Mouse (Mus musculus) T-helper 1 cell (primary cell): Measurements from ENCODE around the gene Dnajb3.

Source experiments
- in situ Hi-C: fragments of 300-600 bp; cut with MboI, MseI; formaldehyde crosslinking; loops from one replicate; pipeline ENCODE4 v1.15.1; 2025; ENCODE audit warnings: high pct_unique_total_duplicates

Dnajb3 gene

DNA sequence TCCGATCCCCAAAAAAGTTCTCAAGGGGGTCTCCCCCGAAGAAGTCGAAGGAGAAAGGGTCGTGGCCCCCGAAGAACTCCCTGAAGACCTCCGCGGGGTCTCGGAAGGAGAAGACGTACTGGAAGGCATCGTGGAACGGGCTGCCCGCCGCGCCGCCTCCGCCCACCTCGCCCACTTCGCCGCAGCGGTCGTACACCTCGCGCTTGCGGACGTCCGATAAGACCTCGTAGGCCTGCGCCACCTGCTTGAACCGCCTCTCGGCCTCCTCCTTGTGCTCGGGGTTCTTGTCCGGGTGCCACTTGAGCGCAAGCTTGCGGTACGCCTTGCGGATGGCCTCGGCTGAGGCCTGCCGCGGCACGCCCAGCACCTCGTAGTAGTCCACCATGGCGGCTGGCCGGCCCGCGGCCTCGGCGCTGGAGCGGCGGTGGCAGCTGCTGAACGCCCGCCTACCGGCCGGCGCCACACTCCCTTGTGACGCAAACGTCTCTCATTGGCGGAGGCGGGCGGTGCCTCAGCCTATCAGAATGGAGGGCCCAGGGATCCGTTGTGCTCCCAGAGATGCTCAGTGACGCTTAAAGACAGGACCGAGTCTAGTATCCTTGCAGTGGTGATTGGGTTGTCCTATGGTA, at the start of gene Dnajb3:
TSS of gene Dnajb3 (minus strand) at position 489 of the 629 bp plus-strand sequence.
- in situ Hi-C loops = loop anchor here (5.0 kb wide), 1 partner anchor 378 kb away; no protein-coding TSS in a partner anchor

DNA sequence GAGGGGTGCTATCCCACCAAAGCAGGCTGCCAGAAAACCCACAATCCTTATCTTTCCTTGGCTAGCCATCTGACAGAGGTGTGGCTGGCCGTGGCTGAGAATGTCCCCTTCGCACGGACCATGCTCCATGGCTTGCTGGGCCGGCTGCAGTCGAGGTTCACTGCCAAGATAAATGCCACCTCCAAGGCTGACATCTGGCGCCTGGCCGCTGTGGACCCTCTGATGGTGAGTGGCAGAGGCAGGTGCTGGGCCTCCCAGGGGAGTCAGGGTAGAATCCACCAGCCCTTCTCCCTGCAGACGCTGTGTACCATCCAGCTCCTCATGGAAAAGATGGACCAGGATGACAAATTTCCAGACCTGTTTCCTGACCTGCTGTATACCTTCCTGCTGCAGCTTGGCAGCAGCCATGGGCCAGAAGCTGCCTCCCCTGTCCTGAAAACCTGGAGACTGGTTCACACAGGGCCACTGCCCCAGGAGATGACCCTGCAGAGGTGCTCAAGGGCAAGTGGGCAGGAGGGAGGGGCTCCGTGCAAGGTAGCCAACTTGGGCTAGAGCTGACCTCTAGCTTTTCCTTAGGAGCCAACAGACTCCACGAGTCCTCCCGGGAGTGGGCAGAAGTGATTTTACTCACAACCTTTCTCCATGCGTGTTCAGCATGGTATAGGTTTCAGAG, 49.3 kb upstream of the Dnajb3 start:
- in situ Hi-C loops = no loop called here

DNA sequence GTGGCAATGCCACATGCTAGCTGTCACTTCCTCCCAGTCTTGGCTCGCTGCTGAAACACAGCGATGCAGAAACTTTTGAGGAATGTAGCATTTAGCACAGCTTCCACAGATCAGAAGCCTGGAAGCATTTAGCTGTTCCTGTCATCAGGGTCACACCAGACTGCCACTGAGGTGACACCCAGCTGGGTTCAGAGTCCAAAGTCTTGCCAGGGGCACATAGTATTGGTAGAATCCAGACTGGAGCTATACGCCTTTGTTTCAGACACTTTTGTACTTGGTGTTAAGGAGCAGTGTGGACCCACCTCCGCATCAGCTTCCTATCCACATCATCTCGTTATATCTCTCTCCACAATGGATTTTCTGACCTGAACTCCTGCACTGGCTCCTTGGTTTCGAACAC, 48.0 kb upstream of the Dnajb3 start:
- in situ Hi-C loops = no loop called here

DNA sequence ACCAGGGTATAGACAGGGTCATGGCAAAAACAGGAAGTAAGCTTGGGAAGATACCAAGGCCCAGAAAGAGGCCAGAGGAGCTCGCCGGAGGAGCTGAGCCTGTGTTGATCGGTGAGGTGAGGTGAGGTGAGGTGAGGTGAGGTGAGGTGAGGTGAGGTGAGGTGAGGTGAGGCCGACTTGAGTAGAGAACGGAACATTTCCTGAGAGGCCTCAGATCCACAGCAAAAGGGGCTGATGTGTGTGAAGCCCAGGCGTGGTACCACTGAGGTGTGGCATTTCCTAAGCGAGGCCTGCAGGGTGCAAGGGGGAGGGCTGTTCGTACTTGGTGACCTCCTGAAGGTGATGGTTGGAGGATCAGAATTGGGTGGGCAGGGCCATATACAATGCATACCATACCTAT, 47.5 kb upstream of the Dnajb3 start:
- in situ Hi-C loops = no loop called here

DNA sequence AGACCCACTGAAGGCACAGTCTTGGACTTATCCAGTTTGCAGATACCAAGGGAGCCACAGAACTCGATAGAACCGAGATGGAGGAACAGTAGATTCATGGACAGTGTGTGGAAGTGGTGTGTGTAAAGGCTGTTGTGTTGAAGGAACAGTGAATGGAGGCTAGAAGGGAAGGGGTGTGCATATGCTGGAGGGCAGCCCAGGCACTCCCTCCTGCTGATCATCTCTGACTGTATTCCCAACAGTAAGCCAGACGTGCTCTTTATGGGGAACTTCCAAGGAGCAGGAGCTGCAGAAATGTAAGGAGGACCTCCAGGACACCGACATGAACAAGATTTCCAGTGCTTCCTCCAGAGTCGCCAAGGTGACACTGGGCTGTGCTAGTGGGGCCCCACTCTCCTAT, 44.4 kb upstream of the Dnajb3 start:
- in situ Hi-C loops = no loop called here

DNA sequence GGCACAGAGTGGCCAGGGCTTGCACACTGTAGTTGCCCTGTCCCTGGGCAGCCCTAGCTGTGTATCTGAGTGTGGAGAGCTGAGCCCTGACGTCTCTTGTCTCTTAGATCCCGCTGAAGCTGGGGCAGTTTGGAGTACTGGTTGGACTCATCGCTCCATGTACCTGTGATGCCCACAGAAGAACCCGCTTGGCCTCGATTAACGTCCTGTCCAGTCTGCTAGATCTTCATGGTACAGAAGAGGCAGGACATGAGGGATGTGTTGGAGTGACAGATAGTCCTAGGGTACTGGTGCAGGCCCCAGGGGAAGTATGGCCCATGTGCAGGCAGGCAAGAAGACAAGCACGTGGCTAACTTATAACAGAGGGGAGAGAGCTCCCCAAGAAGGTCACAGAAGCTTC, 44.0 kb upstream of the Dnajb3 start:
- in situ Hi-C loops = no loop called here

DNA sequence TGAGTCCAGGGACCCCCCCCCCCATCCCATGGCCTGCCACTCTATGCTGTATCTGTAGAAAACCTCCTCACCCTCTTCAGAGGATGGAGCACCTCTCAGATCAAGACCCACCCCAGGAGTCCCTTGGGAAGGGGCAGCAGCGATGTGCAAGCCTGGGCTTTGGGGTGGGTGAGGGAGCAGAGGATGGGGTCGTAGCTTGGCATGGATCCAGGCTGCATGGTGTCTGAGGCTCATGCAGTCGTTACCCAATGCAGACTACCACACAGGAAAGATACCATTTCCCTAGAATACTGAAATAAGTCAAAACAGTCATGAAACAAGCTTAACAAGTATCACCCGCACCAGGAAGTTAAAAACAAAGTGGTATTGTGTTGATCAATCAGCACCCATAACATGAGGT, 43.1 kb upstream of the Dnajb3 start:
- in situ Hi-C loops = no loop called here

DNA sequence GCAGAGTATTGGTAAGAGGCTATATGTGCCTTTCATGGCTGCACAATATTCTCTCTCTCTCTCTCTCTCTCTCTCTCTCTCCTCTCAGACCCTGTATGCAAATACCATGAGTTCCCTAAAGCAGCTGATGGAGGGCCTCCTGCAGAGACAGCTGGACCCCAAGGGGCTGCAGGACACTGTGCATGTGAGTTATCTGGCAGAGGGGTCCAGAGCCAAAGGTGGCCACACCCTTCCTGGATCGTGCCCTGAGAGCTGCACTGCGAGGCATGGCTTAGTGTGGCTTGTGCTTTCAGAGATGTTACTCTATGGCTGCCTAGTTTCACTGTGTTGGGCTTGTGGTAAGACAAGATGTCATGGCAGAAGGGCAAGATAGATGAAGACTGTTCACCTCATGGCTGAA, 42.1 kb upstream of the Dnajb3 start:
- in situ Hi-C loops = no loop called here

DNA sequence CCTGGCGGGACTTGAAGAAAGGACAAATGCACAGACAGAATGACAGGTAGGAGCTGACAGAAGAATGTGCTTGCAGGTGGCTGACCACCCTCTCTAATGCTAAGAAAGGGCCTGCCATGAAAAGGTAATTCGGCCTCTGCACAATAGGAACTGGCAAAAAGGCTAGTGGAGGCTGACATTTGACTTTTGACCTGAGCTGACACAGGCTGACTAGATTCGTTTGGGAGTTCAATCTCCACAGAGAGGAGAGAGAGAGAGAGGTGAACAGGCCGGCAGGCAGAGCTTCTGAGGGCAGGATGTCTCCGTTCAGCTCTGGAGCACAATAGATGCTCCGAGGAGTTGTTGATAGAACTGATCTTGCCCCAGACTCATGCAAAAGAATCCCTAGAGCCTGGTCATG, 40.8 kb upstream of the Dnajb3 start:
- in situ Hi-C loops = no loop called here

DNA sequence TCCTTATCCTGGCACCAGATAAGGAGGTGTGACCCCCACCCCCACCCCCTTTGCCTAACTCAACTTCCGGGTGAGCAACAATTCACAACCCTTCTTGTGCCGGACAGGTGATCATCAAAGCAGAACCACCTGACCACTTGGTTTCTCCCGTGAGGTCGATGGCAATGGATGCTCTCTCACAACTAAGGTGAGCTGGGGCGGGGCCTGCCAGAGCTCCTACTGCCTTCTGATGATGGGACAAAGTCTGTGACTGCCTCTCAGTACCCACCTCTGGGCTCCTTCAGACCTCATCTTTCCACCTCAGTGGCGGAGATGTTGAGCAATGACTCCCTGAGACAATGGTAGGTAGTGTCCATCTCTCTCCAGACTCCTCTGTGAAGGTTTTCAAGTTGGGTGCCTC, 40.3 kb upstream of the Dnajb3 start:
- in situ Hi-C loops = no loop called here

DNA sequence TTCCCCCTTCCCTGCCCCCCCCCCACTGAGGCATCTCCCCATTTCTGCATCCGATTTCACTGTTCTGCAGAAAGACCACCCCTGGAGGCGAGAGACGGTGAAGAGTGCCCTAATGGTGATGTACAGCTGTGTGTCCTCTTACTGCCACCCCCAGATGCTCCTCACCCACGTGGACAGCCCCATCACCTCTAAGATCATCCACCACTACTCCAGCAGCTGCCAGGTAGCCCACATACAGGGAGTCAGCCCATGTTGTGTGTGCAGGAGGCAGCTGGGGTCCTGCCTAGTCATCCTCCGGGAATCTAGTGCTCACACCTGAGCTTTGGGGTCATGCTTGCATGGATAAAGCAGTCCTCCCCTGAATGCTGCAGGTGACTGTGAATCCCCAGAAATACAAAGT, 38.3 kb upstream of the Dnajb3 start:
- in situ Hi-C loops = no loop called here

DNA sequence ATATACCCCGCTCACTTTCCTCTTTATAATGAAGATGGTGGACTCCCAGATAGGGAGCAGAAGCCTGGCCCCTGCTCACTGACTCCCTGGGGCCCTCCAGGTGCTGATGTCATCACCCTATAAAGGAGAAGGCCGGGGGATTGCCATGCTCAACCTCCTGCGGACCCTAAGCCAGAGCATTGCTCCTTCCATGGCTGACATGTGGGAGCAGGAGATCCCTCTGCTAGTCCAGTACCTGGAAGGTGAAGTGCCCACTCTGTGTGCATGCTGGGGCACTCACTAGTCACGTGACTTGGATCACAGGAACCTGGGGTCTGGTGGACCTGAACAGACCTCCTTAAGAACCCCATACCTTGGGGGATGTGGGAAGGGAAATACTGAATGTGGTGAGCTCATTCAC, 35.0 kb upstream of the Dnajb3 start:
- in situ Hi-C loops = no loop called here

DNA sequence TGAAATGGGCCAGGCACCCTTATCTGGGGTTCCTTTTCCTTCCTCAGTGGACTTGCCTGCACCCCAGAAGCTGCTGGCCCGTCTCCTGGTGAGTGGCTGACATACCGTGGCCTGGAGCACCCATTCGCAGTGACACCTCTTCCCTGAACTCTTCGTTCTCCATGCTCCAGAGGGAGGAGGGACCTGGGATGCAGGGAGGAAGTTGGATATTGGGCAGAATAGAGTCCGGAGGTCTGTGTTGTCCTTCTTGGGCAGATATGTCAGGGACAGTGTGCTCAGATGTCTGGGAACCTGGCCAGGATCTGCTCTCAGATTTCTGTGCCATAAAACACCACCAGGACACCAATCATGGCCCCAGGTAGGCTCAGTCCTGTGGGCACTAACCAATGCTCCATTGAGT, 34.5 kb upstream of the Dnajb3 start:
- in situ Hi-C loops = no loop called here

DNA sequence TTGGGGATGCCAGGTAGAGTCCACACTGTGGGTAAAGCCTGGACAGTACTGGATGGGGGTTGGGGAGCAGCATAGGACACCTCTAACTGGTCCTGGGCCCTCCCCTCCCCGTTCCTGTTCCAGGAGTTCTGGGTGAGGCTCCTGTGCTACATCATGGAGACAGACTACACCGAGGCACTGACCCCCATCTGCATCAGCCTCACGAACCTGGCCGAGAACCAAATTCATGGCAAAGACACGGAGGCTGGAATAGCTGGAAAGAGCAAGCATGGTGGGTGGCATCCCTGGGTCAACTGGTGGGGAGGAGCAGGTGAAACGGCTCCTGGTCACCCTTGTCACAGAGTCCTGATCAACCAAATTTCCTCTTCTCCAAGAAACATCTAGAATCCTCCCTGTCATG, 33.2 kb upstream of the Dnajb3 start:
- in situ Hi-C loops = no loop called here

DNA sequence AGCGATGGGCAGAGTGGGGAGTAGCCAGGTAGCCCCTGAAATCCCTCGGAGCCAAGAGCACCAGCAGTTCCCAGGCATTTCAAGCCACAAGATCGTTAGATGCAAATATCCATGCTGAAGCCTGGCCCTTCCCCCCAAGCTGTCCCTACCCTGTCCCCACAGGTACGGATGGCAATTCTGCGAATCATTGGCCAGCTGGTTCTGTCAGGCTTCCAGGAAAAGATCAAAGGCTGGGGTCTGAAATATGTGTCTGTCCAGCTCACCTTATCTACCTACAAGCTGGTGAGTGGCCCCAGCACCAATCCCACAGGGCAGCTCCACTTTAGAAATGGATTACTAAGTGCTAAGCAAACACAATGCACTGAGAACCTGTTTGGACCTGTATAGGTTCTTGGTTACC, 31.7 kb upstream of the Dnajb3 start:
- in situ Hi-C loops = no loop called here

DNA sequence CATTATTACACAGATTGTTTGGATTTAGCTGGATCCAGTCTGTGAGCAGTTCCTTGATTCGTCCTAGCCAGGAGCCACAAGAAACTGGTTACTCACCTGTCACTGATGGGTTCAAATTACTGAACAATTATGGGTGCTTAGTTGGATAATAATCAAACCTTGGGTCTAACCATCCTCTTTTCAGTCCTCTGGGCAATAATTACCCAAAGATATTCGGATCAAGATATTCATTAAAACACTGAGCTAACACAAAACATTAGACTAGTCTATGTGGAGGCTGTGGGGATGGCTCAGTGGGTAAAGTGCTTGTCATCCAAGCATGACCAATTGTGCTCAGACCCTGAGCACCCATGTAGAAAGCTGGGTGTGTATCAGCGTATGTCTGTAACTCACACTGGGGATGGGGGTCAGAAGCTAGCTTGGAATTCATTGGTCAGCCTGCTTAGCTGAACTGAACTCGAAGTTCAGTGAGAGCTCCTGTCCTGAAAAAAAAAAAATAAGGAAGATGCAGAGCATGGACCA, 30.4 kb upstream of the Dnajb3 start:
- in situ Hi-C loops = no loop called here

DNA sequence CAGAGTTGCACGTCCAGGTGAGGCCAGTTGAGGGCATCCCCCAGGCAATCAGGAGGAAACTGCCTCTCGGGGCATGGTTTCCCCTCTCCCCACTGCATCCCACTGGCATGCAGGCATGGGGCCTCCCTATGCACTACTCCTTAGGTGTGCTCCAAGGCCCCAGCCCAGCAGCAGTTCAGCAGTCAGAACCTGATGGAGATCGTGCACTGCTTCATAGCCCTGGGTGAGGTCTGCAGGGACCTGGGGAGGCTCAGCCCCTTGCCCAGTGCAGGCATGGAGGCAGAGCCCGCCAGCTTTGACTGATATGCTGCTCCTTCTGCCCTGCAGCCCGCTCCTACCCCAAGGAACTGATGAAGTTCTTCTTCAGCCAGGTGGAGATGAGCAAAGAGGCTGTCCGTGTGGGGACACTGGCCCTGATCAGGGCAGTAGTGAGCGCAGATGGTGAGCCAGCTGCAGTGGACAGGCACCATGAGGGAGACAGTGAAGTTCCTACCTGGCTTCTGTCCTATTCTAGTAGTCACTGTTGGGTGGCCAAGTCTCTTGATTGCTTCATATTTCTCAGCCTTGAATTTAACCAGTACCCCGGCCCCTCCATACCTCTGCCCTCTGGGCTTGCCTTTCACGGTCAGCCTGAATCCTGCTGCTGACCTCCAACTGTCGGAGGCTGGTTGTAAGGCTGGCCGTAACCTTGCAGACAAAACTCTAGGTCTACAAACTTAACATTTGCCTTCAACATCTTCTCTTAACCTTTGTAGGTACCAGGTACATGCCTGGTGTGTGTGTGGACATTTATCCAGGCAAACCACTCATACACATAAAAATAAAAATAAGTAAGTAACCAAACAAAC, 29.7 kb upstream of the Dnajb3 start:
- in situ Hi-C loops = no loop called here

DNA sequence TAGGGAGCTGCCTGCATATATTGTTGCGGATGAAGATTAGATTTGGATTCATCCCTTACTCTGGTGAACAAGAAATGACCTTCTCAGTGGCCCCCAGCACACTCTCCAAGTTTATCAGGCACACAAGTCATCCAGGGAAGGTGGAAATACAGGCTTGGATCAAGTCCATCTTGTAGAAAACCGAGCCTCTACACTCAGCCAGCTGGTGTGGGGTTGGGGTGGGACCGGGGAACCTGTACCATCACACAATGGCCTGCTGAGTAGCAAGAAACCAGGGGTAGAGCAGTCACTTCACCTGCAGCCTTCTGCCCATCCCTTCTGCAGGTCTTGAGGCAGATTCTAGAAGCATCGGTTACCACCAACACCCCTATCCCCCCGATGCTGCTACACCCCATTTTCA, 29.1 kb upstream of the Dnajb3 start:
- in situ Hi-C loops = no loop called here

DNA sequence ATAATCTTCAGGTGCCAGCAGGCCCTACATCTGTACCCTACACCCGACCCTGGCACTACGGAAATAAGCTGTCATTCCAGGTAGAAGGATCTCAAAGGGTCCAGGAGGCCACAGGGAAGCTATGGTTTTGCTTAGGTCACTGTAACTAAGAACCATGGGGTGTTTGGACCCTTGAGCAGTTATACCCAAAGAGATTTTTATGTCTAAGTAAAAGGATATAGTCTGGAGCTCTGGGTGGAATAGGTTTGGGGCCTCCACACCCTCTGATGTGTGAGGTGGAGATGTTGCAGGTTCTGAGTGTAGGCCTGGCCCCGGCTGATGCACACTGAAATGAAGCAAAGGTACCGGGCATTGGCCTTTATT, 28.6 kb upstream of the Dnajb3 start:
- in situ Hi-C loops = no loop called here

DNA sequence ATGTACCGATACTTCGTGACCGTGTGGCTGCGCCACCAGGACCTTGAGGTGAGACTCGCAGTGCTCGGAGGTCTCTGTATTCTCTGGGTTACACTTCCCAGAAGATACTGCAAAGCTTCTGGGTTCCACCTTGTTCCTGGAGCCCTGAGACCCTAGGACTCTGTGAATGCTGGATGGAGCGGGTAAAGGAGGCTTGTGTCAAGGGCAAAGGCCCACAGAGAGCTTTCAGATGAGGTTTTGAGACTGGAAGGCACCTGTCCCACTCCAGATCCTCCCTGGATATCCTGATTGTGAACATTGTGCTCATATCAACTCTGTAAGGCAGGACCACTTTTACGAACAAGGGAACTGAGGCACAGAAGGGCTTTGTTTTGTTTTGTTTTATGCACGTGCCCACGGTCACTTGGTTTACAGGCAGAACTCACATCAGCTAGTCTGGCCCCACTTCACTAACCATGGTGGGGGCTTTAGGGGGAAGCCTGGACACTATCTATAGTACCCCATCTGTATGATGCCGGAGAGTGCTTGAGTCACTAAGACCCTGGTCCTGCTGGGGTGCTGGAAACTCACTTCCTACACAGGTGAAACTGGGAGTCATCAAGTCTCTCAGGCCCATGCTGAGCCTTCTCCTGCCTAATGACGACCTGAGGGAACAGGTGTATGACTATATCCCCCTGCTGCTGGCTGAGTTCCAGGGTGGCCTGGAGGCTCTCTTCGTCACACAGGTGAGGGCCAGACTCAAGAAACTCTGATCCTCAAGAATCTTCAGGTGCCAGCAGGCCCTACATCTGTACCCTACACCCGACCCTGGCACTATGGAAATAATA, 28.1 kb upstream of the Dnajb3 start:
- in situ Hi-C loops = no loop called here

DNA sequence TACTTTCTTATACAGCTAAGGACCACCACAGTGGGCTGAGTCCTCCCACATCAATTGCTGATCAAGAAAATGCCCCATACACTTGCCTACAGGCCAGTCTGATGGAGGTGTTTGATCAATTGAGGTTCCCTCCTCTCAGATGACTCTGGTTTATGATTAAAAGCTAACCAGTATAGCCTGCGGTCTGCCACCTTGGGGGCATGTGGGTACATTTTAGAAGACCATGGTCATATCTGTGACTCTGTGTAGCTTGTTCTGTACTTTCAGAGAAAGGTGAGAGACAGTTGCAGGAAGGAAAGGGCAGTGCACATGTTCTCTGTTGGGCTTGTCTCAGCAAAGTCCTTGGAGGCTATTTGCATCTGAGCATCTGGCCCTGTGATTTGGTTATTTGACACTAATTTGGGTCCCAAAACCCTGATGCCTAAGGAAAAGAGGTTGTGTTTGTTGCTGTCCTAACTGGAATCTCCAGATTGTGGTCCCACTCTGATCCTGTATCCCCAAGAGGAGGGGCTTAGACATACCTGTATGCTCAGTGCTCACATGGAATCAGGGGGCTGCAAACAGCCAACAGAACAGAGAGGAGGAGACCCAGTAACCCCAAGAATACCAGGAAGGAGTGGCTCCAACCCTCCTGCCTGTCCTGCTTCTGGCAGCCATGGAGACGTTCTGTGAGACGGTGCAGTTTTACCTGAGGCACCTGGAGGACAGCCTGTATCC, 27.2 kb upstream of the Dnajb3 start:
- in situ Hi-C loops = no loop called here
